8 mouse cellular contexts compared by ENCODE assay signal in the genomic region with DNA sequence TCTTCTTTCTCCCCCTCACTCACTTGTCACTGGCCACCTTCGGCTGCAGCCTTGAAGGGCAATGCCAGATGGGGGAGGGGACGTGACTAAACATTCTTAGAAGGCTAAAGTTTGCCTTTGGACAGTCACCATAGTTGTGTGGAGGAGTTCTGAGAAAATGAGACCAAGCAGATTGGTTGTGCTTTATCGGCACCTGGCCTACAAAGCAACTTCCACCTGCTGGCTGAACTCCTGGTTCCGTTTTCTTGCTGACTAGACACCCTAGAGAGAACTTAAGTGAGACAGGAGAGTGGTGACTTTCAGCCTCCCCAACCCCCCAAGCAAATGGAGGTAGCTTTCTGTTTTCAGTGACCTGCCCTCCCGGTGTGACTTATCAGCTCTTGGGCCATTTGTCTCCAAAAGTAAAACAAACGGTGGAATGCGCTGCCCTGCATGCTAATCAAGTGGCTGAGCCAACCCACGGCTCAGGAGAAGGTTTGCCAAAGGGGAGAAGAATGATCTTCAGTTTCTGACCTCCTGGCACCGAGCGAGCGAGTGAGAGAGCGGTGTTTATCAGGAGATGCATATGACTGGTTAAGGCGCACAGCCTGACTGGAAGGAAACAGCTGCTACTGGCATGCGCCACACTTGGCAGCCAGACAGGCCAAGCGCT. TPM values are rescaled to one million over a fixed set of nuclear protein-coding genes. Genes with fewer than 3 reads are reported as not detected.
DNase-seq lines count a peak whose midpoint lies in the region; ATAC-seq lines count a peak whose summit lies in the region.

No protein-coding gene starts in this region.

- H3K27ac ChIP-seq in intestine, embryonic 15.5 days, result no peak overlapping the region

- H3K36me3 ChIP-seq in intestine, embryonic 15.5 days, result no peaks in the 10 kb centered on the region
- no peaks in the 10 kb centered on the region for H3K36me3 ChIP-seq in megakaryocyte, embryonic 14.5 days (replicated peaks; ENCODE audit: low read length)

- peak overlapping the region; percentile 18 for H3K4me3 ChIP-seq in intestine, embryonic 15.5 days (replicated peaks)
- H3K4me3 ChIP-seq in megakaryocyte, embryonic 14.5 days (replicated peaks), result peak overlapping the region; percentile 90

- WGBS in intestine, embryonic 15.5 days, result 6% methylated on average over 15 of the region's 15 CpGs

- DNase-seq in adrenal gland, adult (ENCODE audit: inconsistent age in 2 of 2, low spot score in 1 of 2), result peak; percentile 54 to 76
- peak; percentile 64 for DNase-seq in embryo, embryonic 10.5 days (ENCODE audit: low spot score)
- DNase-seq in gastrocnemius, postnatal 25 days, result peak; percentile 90
- DNase-seq in left cerebral cortex, postnatal 14 days (ENCODE audit: low spot score in 2 of 2), result peak; percentile 80 to 89
- peak; percentile 68 for DNase-seq in right cerebral cortex, postnatal 4 days
- no peak for DNase-seq in thymus, postnatal 4 days

- peak overlapping the region; percentile 60 for H3K4me2 ChIP-seq in intestine, embryonic 15.5 days (replicated peaks)

- no peaks in the 10 kb centered on the region; the same call in 1 of the 2 replicates for H3K4me1 ChIP-seq in intestine, embryonic 15.5 days (replicated peaks)
- peaks cover 45% of the 10 kb centered on the region for H3K4me1 ChIP-seq in megakaryocyte, embryonic 14.5 days

- no peaks in the 10 kb centered on the region for H3K9me3 ChIP-seq in intestine, embryonic 15.5 days
- peaks cover 3% of the 10 kb centered on the region; the same call in 1 of the 2 replicates for H3K9me3 ChIP-seq in megakaryocyte, embryonic 14.5 days

- H3K27me3 ChIP-seq in intestine, embryonic 15.5 days (replicated peaks), result no peaks in the 10 kb centered on the region
- H3K27me3 ChIP-seq in megakaryocyte, embryonic 14.5 days (replicated peaks), result peaks cover 1% of the 10 kb centered on the region

- intact Hi-C loops in left cerebral cortex, postnatal 14 days (cut with DNase I), result no loop called here

- peak; percentile 83 for ATAC-seq in intestine, embryonic 15.5 days

- H3K9ac ChIP-seq in intestine, embryonic 15.5 days, result no peak overlapping the region

RNA-seq across cellular contexts. Expression of a gene that starts 29.4 kb away (rescaled TPM):
- total RNA-seq in gastrocnemius, postnatal 25 days (2021), result 10 to 100 TPM; 24.8 to 29.6 TPM
- 12.9 and 13.3 TPM in 2 replicates for polyA plus RNA-seq in intestine, embryonic 15.5 days (2015; fragmentation: Nextera tagmentation; extraction: Ambion mirVana)
- total RNA-seq in left cerebral cortex, postnatal 14 days (2021), result 10 to 100 TPM; 13.2 to 13.4 TPM
- 0.03 TPM in 1 of 2 replicates, not detected in the other for polyA plus RNA-seq in megakaryocyte, embryonic 14.5 days (2012; ENCODE audit: insufficient read depth, low replicate concordance)
